Mouse (Mus musculus) bone marrow, adult 2 months (tissue): Measurements from ENCODE around the gene Ift52.

ENCODE experiments used
- CTCF ChIP-seq: fragments of 200-500 bp; IDR thresholded peaks from 2 replicates; pipeline ENCODE4 v1.5.1; 2011; ENCODE audit warnings: low read length, control low read depth; ENCODE audit not compliant: control insufficient read depth, insufficient read depth
- POLR2A ChIP-seq: fragments of 200-500 bp; IDR thresholded peaks from 2 replicates; pipeline ENCODE4 v1.6.1; 2011; ENCODE audit warnings: low read depth, mild to moderate bottlenecking, control low read depth, low read length, borderline replicate concordance; ENCODE audit not compliant: control insufficient read depth

- TF ChIP-seq CTCF: no peak
- no peak for TF ChIP-seq POLR2A
Observed at GRCm38 (mm10) chr2:163074006-163074405, 56.9 kb downstream of the Ift52 start.
